Mouse (Mus musculus) liver, embryonic 14 days (tissue): ENCODE results near the gene Wdr26. TPM values are rescaled to one million over a fixed set of nuclear protein-coding genes. Genes with fewer than 3 reads are reported as not detected.

ENCODE experiments used
- polyA plus RNA-seq: library from polyadenylated mRNA; depleted of rRNA; stranded (reverse); fragments of >200 nt; gene quantifications from 2 replicates; pipeline ENCODE4 v1.2.3, GENCODE M21; 2012; rRNA removed

Wdr26 gene
- polyA plus RNA-seq: 68.7 and 76.9 TPM in 2 replicates

GRCm38 (mm10) chr1:181211920-181212633, at the start of gene Wdr26:
Gene Wdr26, minus strand, starts transcription at chr1:181212001.

GRCm38 (mm10) chr1:181143950-181144836, 67.6 kb downstream of the Wdr26 start, which contains the start of the genes Nvl and Cnih4:
Gene Nvl, minus strand, starts transcription at chr1:181144204.
Gene Cnih4, plus strand, starts transcription at chr1:181144693.

Other genes with a start within 250 kb of the Wdr26 start
- 1.8 and 2.4 TPM in 2 replicates for gene Ephx1, start 191.1 kb downstream of the Wdr26 start, polyA plus RNA-seq
- 0.03 and 0.05 TPM in 2 replicates for gene 9130409I23Rik, start 160.8 kb downstream of the Wdr26 start, polyA plus RNA-seq
- gene Nvl, start 67.8 kb downstream of the Wdr26 start, polyA plus RNA-seq: 12.7 and 14.4 TPM in 2 replicates
- gene Cnih4, start 67.3 kb downstream of the Wdr26 start, polyA plus RNA-seq: 10.4 and 10.5 TPM in 2 replicates
- 0.01 TPM in 1 of 2 replicates, not detected in the other for gene Cnih3, start 140.6 kb upstream of the Wdr26 start, polyA plus RNA-seq